Mouse (Mus musculus) CH12.LX (cell line): ENCODE results near the gene Mrgpre. TPM values are rescaled to one million over a fixed set of nuclear protein-coding genes. Genes with fewer than 3 reads are reported as not detected.

Experiments
- DNase-seq: peaks from one replicate; pipeline ENCODE4 v3.0.0-alpha.2; 2013; ENCODE audit errors: extremely low read depth
- H3K27ac ChIP-seq: 2 replicates; pipeline ENCODE4 v1.5.1; 2012; ENCODE audit warnings: low read depth, mild to moderate bottlenecking, control low read depth, moderate library complexity; ENCODE audit not compliant: insufficient read depth
- H3K27me3 ChIP-seq: replicated peaks from 2 replicates; pipeline ENCODE3; 2012; ENCODE audit warnings: inconsistent platforms
- H3K36me3 ChIP-seq, 2 experiments: replicated peaks in 1 of 2; 2 replicates each; pipeline versions ENCODE3 to v1.6.1; 2012; ENCODE audit warnings: inconsistent platforms in 1 of 2, low read length in 1 of 2, mild to moderate bottlenecking in 1 of 2, mixed read lengths in 1 of 2, moderate library complexity in 1 of 2; ENCODE audit not compliant: control insufficient read depth in 1 of 2, insufficient read depth in 1 of 2
- H3K4me1 ChIP-seq, 2 experiments: 2 replicates each; pipeline ENCODE4 v1.6.1; 2012; ENCODE audit warnings: inconsistent platforms in 1 of 2, moderate library complexity in 1 of 2; ENCODE audit not compliant: insufficient read depth in 2 of 2, control insufficient read depth in 1 of 2
- H3K4me2 ChIP-seq: 2 replicates; pipeline ENCODE4 v1.6.1; 2012; ENCODE audit warnings: low read depth, mild to moderate bottlenecking, control low read depth; ENCODE audit not compliant: poor library complexity, insufficient read depth, severe bottlenecking
- H3K4me3 ChIP-seq, 3 experiments: fragments of 150-350 bp in 1 of 3; sonication (generic) in 1 of 3; replicated peaks in 1 of 3; 2 replicates each; pipeline versions ENCODE3 to v1.5.1; 2011 to 2012; ENCODE audit warnings: low read depth in 2 of 3, low read length in 2 of 3, mild to moderate bottlenecking in 2 of 3, moderate library complexity in 2 of 3, control low read depth in 1 of 3, improper control_type of control experiment in 1 of 3, inconsistent platforms in 1 of 3, mixed read lengths in 1 of 3; ENCODE audit not compliant: poor library complexity in 1 of 3
- H3K79me2 ChIP-seq: replicated peaks from 2 replicates; pipeline ENCODE4 v1.6.1; 2012; ENCODE audit warnings: mild to moderate bottlenecking, moderate library complexity; ENCODE audit not compliant: control insufficient read depth, poor library complexity, insufficient read depth, severe bottlenecking; ENCODE audit errors: extremely low read depth
- H3K9ac ChIP-seq: 2 replicates; pipeline ENCODE4 v1.6.1; 2012; ENCODE audit warnings: low read depth, mild to moderate bottlenecking, control low read depth, moderate library complexity; ENCODE audit not compliant: insufficient read depth
- H3K9me3 ChIP-seq: replicated peaks from 2 replicates; pipeline ENCODE3; 2012; ENCODE audit warnings: low read length, inconsistent platforms, mixed read lengths
- CHD1 ChIP-seq: IDR thresholded peaks from 2 replicates; pipeline ENCODE4 v1.6.1; 2012; ENCODE audit warnings: low read depth, low read length, improper control_type of control experiment, inconsistent platforms
- CTCF ChIP-seq, 2 experiments: IDR thresholded peaks in 1 of 2; conservative IDR thresholded peaks in 1 of 2; 2 replicates each; pipeline ENCODE4 v1.5.1; 2011 to 2012; ENCODE audit warnings: low read depth in 2 of 2, low read length in 2 of 2, improper control_type of control experiment in 1 of 2, inconsistent platforms in 1 of 2, mild to moderate bottlenecking in 1 of 2, moderate library complexity in 1 of 2
- E2F4 ChIP-seq: IDR thresholded peaks from 2 replicates; pipeline ENCODE4 v1.6.1; 2011; ENCODE audit warnings: low read depth, low read length, improper control_type of control experiment; ENCODE audit not compliant: insufficient replicate concordance
- ELF1 ChIP-seq: IDR thresholded peaks from 2 replicates; pipeline ENCODE4 v1.6.1; 2014; ENCODE audit warnings: low read depth, mild to moderate bottlenecking, inconsistent platforms, low read length, improper control_type of control experiment
- EP300 ChIP-seq: IDR thresholded peaks from 2 replicates; pipeline ENCODE4 v1.6.1; 2011; ENCODE audit warnings: low read length, improper control_type of control experiment
- ETS1 ChIP-seq: conservative IDR thresholded peaks from 2 replicates; pipeline ENCODE4 v1.6.1; 2012; ENCODE audit warnings: low read depth, mild to moderate bottlenecking, inconsistent platforms, low read length, improper control_type of control experiment, moderate library complexity
- GABPA ChIP-seq: IDR thresholded peaks from 2 replicates; pipeline ENCODE4 v1.6.1; 2012; ENCODE audit warnings: low read depth, low read length, improper control_type of control experiment, inconsistent platforms; ENCODE audit not compliant: insufficient replicate concordance
- HCFC1 ChIP-seq: IDR thresholded peaks from 2 replicates; pipeline ENCODE4 v1.6.1; 2012; ENCODE audit warnings: low read depth, mild to moderate bottlenecking, inconsistent platforms, low read length, improper control_type of control experiment
- JUN ChIP-seq: IDR thresholded peaks from 2 replicates; pipeline ENCODE4 v1.6.1; 2011; ENCODE audit warnings: low read depth, mild to moderate bottlenecking, low read length, improper control_type of control experiment, moderate library complexity; ENCODE audit not compliant: insufficient read depth
- JUND ChIP-seq: conservative IDR thresholded peaks from 2 replicates; pipeline ENCODE4 v1.6.1; 2011; ENCODE audit warnings: low read depth, low read length, improper control_type of control experiment
- MAZ ChIP-seq: IDR thresholded peaks from 2 replicates; pipeline ENCODE4 v1.6.1; 2012; ENCODE audit warnings: low read depth, mild to moderate bottlenecking, inconsistent platforms, low read length, improper control_type of control experiment, moderate library complexity
- MEF2A ChIP-seq: IDR thresholded peaks from 2 replicates; pipeline ENCODE4 v1.6.1; 2014; ENCODE audit warnings: low read depth, mild to moderate bottlenecking, inconsistent platforms, low read length, improper control_type of control experiment, borderline replicate concordance
- MXI1 ChIP-seq: IDR thresholded peaks from 2 replicates; pipeline ENCODE4 v1.6.1; 2011; ENCODE audit warnings: mild to moderate bottlenecking, low read depth, low read length, improper control_type of control experiment
- MYC ChIP-seq: IDR thresholded peaks from 2 replicates; pipeline ENCODE4 v1.6.1; 2011; ENCODE audit warnings: low read depth, mild to moderate bottlenecking, improper control_type of control experiment, low read length
- NELFE ChIP-seq: IDR thresholded peaks from 2 replicates; pipeline ENCODE4 v1.6.1; 2011; ENCODE audit warnings: low read depth, low read length, improper control_type of control experiment
- NRF1 ChIP-seq: IDR thresholded peaks from 2 replicates; pipeline ENCODE4 v1.6.1; 2014; ENCODE audit warnings: low read depth, mild to moderate bottlenecking, inconsistent platforms, low read length, improper control_type of control experiment, moderate library complexity
- RAD21 ChIP-seq: IDR thresholded peaks from 2 replicates; pipeline ENCODE4 v1.6.1; 2011; ENCODE audit warnings: low read depth, mild to moderate bottlenecking, low read length, improper control_type of control experiment, moderate library complexity
- RCOR1 ChIP-seq: conservative IDR thresholded peaks from 2 replicates; pipeline ENCODE4 v1.6.1; 2012; ENCODE audit warnings: low read depth, mild to moderate bottlenecking, inconsistent platforms, low read length, improper control_type of control experiment
- SIN3A ChIP-seq: IDR thresholded peaks from 2 replicates; pipeline ENCODE4 v1.6.1; 2012; ENCODE audit warnings: low read length, improper control_type of control experiment, inconsistent platforms
- SMC3 ChIP-seq: IDR thresholded peaks from 2 replicates; pipeline ENCODE4 v1.6.1; 2011; ENCODE audit warnings: low read depth, low read length, improper control_type of control experiment
- TBP ChIP-seq: conservative IDR thresholded peaks from 2 replicates; pipeline ENCODE4 v1.6.1; 2011; ENCODE audit warnings: low read depth, low read length, improper control_type of control experiment
- TCF12 ChIP-seq: IDR thresholded peaks from 2 replicates; pipeline ENCODE4 v1.6.1; 2014; ENCODE audit warnings: low read depth, mild to moderate bottlenecking, inconsistent platforms, low read length, improper control_type of control experiment
- USF2 ChIP-seq: conservative IDR thresholded peaks from 2 replicates; pipeline ENCODE4 v1.6.1; 2011; ENCODE audit warnings: low read depth, low read length, improper control_type of control experiment
- ZC3H11A ChIP-seq: IDR thresholded peaks from 2 replicates; pipeline ENCODE4 v1.6.1; 2012; ENCODE audit warnings: low read depth, mild to moderate bottlenecking, inconsistent platforms, low read length, improper control_type of control experiment
- dilution Hi-C: fragments of 300-500 bp; cut with MboI; formaldehyde crosslinking; loops from 2 replicates; pipeline ENCODE4 v1.14.3; 2020; ENCODE audit warnings: low sequenced_read_pairs; ENCODE audit not compliant: extremely low pct_unique_long_range_greater_than_20kb, extremely low pct_ligation_motif_present
- in situ Hi-C: fragments of 300-500 bp; cut with MboI; formaldehyde crosslinking; loops from 3 replicates; pipeline ENCODE4 v1.14.3; 2019; ENCODE audit warnings: low sequenced_read_pairs, low pct_ligation_motif_present, low pct_unique_long_range_greater_than_20kb, mixed read lengths
- polyA plus RNA-seq: library from polyadenylated mRNA; unstranded; fragments of >175 nt; gene quantifications from 2 replicates; pipeline ENCODE4 v1.2.1, GENCODE M21; 2012; ENCODE audit warnings: low read depth; ENCODE audit not compliant: insufficient read length
- total RNA-seq, 2 experiments: library from RNA; depleted of rRNA; stranded (reverse); fragments of 300-350 nt in 1 of 2; fragments of >200 nt in 1 of 2; gene quantifications; 2 replicates each; pipeline ENCODE4 v1.2.3; 2012 to 2014

The Mrgpre gene
- total and polyA plus RNA-seq, 3 experiments, result 0.68 to 3.5 (median 1.3) TPM

- Histone ChIP-seq H3K4me1 (no peaks in the 10 kb centered on the region; a peak in 1 of 4 replicates), H3K27ac (no peak overlapping the region), H3K36me3 (no peaks in the 10 kb centered on the region), H3K27me3 (peaks cover 57% of the 10 kb centered on the region), H3K4me3 (no peak overlapping the region), H3K9ac (no peak overlapping the region), H3K79me2 (no peaks in the 10 kb centered on the region), H3K9me3 (no peaks in the 10 kb centered on the region), H3K4me2 (no peak overlapping the region)
- dilution Hi-C loops, result no loop called here
- in situ Hi-C loops, result loop anchor here (25.0 kb wide), 1 partner anchor 611 kb away; no protein-coding TSS in a partner anchor
- peak; percentile 65 for DNase-seq
- TF ChIP-seq ZC3H11A (peak; percentile 14; the same call in 1 of the 2 replicates), RAD21 (peak; percentile 86), NRF1 (peak; percentile 24; the same call in 1 of the 2 replicates), NELFE (peak; percentile 28; the same call in 1 of the 2 replicates), CTCF (conservative IDR thresholded peaks at IDR 0.05 in 1 of 2, IDR thresholded peaks at IDR 0.05 in 1 of 2; ENCODE audit: low read depth in 2 of 2, low read length in 2 of 2) (peak; percentile 63 to 96), SIN3A (no peak), HCFC1 (no peak), SMC3 (peak; percentile 87)
These were observed 36.0 kb downstream of the Mrgpre start for GRCm38 (mm10) chr7:143748041-143748868.

GRCm38 (mm10) chr7:143740653-143741052, 43.6 kb downstream of the Mrgpre start:
- dilution Hi-C loops, result no loop called here
- Histone ChIP-seq H3K27me3 (peaks cover 79% of the 10 kb centered on the region), H3K9ac (no peak overlapping the region), H3K9me3 (no peaks in the 10 kb centered on the region), H3K4me1 (no peaks in the 10 kb centered on the region), H3K4me3 (no peak overlapping the region), H3K27ac (no peak overlapping the region), H3K36me3 (no peaks in the 10 kb centered on the region), H3K4me2 (no peak overlapping the region), H3K79me2 (no peaks in the 10 kb centered on the region)
- no peak for DNase-seq
- TF ChIP-seq TCF12 (no peak), ELF1 (no peak), E2F4 (no peak), SIN3A (no peak), EP300 (no peak), ZC3H11A (no peak), RAD21 (no peak), MEF2A (no peak), RCOR1 (no peak), JUN (no peak), MYC (no peak), CHD1 (no peak), GABPA (no peak), JUND (no peak), TBP (no peak), NRF1 (no peak), MXI1 (no peak), MAZ (no peak), USF2 (no peak), ETS1 (no peak)
- in situ Hi-C loops, result loop anchor here (25.0 kb wide), 1 partner anchor 603 kb away; no protein-coding TSS in a partner anchor
